Mouse (Mus musculus) lung, embryonic 16.5 days (tissue): ENCODE measurements around the gene Ms4a4b. TPM values are rescaled to one million over a fixed set of nuclear protein-coding genes. Genes with fewer than 3 reads are reported as not detected.

ENCODE experiments used
- ATAC-seq: fragments of 200-750 bp; cut with Nextera tagmentation; 2 replicates; pipeline ENCODE4 v1.8.0; 2017; ENCODE audit warnings: low read depth, mild to moderate bottlenecking, moderate library complexity
- H3K27ac ChIP-seq: fragments of 300-500 bp; sonication (generic); 2 replicates; pipeline ENCODE4 v1.5.1; 2014; ENCODE audit warnings: mild to moderate bottlenecking, control low read depth, low read length
- H3K27me3 ChIP-seq: fragments of 300-500 bp; sonication (generic); 2 replicates; pipeline ENCODE4 v1.6.1; 2014; ENCODE audit warnings: low read depth, low read length, mixed read lengths; ENCODE audit not compliant: control insufficient read depth, insufficient read depth
- H3K36me3 ChIP-seq: fragments of 300-500 bp; sonication (generic); 2 replicates; pipeline ENCODE4 v1.6.1; 2014; ENCODE audit warnings: low read length; ENCODE audit not compliant: control insufficient read depth, insufficient read depth
- H3K4me1 ChIP-seq: fragments of 300-500 bp; sonication (generic); replicated peaks from 2 replicates; pipeline ENCODE4 v1.6.1; 2014; ENCODE audit warnings: low read length, mixed read lengths; ENCODE audit not compliant: control insufficient read depth, insufficient read depth
- H3K4me2 ChIP-seq: fragments of 300-500 bp; sonication (generic); 2 replicates; pipeline ENCODE4 v1.6.1; 2014; ENCODE audit warnings: low read depth, low read length, control low read depth
- H3K4me3 ChIP-seq: fragments of 300-500 bp; sonication (generic); 2 replicates; pipeline ENCODE4 v1.5.1; 2014; ENCODE audit warnings: mild to moderate bottlenecking, low read length, control low read depth
- H3K9ac ChIP-seq: fragments of 300-500 bp; sonication (generic); 2 replicates; pipeline ENCODE4 v1.6.1; 2014; ENCODE audit warnings: low read length, control low read depth
- H3K9me3 ChIP-seq: fragments of 300-500 bp; sonication (generic); 2 replicates; pipeline ENCODE4 v1.6.1; 2016; ENCODE audit warnings: low read length; ENCODE audit not compliant: control insufficient read depth
- WGBS: fragments of 180-500 bp; shearing (Covaris S2); extraction: QIAGEN DNeasy Blood & Tissue Kit; methylation state at CpG from one replicate; pipeline ENCODE4 v1.1.7; 2014; 5-methylcytosine and 5-hydroxymethylcytosine counted together
- polyA plus RNA-seq: library from polyadenylated mRNA; unstranded; fragments of >200 nt; fragmentation: Nextera tagmentation; extraction: Ambion mirVana; gene quantifications from 2 replicates; pipeline ENCODE4 v1.2.1, GENCODE M21; 2015

Gene Ms4a4b
- polyA plus RNA-seq, 1 experiment from 2014 or later = 0.30 TPM

DNA sequence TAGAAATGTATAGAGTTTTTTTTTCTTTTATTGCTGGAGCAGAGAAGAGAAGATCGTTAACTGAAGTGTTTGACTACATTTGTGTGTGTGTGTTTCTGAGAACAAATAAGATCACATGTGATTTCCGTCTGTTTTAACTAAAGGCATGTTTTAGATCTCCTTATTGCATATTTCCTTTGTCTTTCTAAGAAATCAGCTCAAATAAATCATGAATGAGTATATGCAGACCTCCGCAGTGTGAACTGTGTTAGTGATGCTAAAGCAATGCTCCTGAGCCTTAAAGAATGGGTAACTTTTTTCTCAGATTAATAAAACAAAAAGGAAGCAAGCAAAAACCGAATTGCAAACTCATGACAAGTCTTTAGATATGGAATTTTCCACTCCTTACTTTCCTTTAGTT is 40.6 kb downstream of the Ms4a4b start:
- Histone ChIP-seq H3K27me3 (no peaks in the 10 kb centered on the region), H3K27ac (no peak overlapping the region), H3K4me3 (no peak overlapping the region), H3K36me3 (no peaks in the 10 kb centered on the region), H3K9me3 (no peaks in the 10 kb centered on the region), H3K4me2 (no peak overlapping the region), H3K4me1 (no peaks in the 10 kb centered on the region), H3K9ac (no peak overlapping the region)
- 61% methylated on average over 4 of the region's 4 CpGs for WGBS
- no peak for ATAC-seq

DNA sequence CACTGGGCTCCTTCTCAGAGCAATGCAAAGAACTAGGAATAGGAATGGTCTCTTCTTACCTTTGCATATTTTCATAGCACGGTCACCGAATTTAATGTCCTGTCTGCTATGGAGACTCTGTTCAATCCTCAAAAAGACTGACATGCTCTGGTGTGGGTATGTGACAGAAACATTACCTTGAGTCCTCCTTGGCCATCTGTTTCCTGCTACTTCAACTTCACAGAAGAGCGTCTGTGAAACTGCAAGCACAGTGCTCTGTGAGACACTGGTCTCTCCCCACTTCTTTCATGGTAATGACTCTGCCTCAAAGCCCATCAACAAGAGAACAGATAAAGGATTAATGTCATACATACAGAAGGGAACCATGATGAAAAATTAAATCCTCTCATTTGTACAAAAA is 41.0 kb downstream of the Ms4a4b start:
- 60% methylated on average over 3 of the region's 3 CpGs for WGBS
- no peak overlapping the region for H3K27ac ChIP-seq

GRCm38 (mm10) chr19:11485266-11485665 is 41.9 kb downstream of the Ms4a4b start:
- Histone ChIP-seq H3K36me3 (no peaks in the 10 kb centered on the region), H3K4me2 (no peak overlapping the region), H3K27me3 (no peaks in the 10 kb centered on the region), H3K9ac (no peak overlapping the region), H3K9me3 (no peaks in the 10 kb centered on the region), H3K4me1 (no peaks in the 10 kb centered on the region), H3K4me3 (no peak overlapping the region), H3K27ac (no peak overlapping the region)
- 74% methylated on average over 3 of the region's 3 CpGs for WGBS
- no peak for ATAC-seq

More for the DNA sequence above, 41.0 kb downstream of the Ms4a4b start:
- ATAC-seq = no peak
- Histone ChIP-seq H3K4me3 (no peak overlapping the region), H3K9ac (no peak overlapping the region), H3K9me3 (no peaks in the 10 kb centered on the region), H3K4me1 (no peaks in the 10 kb centered on the region), H3K4me2 (no peak overlapping the region), H3K36me3 (no peaks in the 10 kb centered on the region), H3K27me3 (no peaks in the 10 kb centered on the region)

DNA sequence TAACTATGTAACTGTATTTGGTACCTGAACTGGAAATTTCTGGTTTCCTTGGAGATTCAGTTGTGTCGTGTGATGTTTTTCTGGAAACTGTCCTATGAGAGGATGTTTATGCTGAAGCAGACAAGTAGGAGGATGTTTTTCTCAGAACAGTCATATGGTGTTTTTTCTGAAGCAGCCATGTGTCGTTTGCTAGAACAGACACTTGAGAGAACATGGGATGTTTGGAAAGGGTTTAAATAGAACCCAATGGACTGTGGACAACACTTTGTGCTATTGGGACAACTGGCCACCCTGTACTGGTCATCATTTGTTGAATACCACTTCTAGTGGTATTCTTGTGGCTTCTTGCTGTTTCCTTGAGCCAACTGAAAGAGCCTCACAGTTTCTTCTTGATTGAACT is 42.4 kb downstream of the Ms4a4b start, which contains the start of gene Gm8369:
Gene Gm8369, plus strand, starts transcription at position 193 of the 400 bp plus-strand sequence.
- ATAC-seq = no peak
- Histone ChIP-seq H3K27ac (no peak within 1 kb of the TSS), H3K4me3 (no peak within 1 kb of the TSS), H3K4me1 (no peaks in the 10 kb centered on the region), H3K27me3 (no peaks in the 10 kb centered on the region), H3K4me2 (no peak within 1 kb of the TSS), H3K9ac (no peak within 1 kb of the TSS), H3K36me3 (no peaks in the 10 kb centered on the region), H3K9me3 (no peaks in the 10 kb centered on the region)
- WGBS = 54% methylated on average over 2 of the region's 2 CpGs

DNA sequence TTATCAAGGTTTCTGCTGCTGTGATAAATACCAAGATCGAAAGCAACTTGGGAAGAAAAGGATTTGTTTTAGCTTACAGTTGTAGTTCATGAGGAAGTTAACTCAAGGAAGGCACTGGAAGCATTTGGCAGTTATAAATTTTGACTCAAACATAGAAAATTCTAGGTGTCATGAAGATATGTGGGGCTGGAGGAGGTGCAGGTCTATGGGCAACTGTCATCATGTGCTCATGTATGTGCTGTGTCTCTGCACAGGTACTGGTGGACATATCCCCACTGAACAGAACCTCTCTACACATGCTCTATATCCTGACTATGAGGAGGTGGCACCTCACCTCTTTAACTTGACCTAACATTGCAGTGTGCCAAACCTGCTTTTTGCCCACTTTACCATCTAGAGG is 43.2 kb downstream of the Ms4a4b start:
- Histone ChIP-seq H3K4me1 (no peaks in the 10 kb centered on the region), H3K9ac (no peak overlapping the region), H3K4me3 (no peak overlapping the region), H3K36me3 (no peaks in the 10 kb centered on the region), H3K9me3 (no peaks in the 10 kb centered on the region), H3K27me3 (no peaks in the 10 kb centered on the region), H3K27ac (no peak overlapping the region), H3K4me2 (no peak overlapping the region)
- WGBS = 84% methylated on average over 1 of the region's 1 CpGs
- no peak for ATAC-seq

DNA sequence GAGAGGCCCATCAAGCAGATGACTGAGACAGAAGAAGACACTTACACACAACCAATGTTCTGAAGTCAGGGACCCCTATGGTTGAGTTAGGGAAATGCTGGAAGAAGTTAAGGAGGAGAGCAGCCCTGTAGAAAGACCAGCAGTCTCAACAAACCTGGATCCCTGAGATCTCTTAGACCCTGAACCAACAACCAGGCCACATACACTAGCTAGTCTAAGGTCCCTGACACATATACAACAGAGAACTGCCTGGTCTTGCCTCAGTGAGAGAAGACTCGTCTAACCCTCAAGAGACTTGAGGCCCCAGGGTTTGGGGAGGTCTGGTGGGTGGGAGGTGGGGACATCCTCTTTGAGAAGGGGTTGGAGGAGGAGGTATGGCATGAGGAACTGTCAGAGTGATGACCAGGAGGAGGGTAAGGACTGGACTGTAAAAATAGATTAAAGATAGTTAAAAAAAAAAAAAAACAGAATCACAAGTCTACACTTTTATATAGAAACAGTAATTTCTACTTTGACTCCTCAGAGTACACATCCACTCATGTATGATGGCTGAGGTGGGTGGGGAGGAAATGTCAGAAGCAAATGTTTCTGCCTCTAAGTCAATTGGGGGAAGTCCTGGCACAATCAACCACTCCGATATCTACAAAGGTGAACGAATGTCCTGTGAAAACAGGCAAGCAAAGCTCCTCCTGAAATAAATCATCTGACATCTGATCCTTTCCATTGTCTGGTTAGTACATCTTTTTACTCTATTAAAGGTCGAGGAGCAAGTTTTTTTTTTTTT is 48.2 kb downstream of the Ms4a4b start:
- no peaks in the 10 kb centered on the region for H3K36me3 ChIP-seq
- no peak overlapping the region for H3K9ac ChIP-seq
- 57% methylated on average over 4 of the region's 4 CpGs for WGBS
- no peaks in the 10 kb centered on the region for H3K27me3 ChIP-seq
- no peak overlapping the region for H3K27ac ChIP-seq
- no peak overlapping the region for H3K4me3 ChIP-seq
- H3K9me3 ChIP-seq = no peaks in the 10 kb centered on the region
- no peaks in the 10 kb centered on the region for H3K4me1 ChIP-seq
- ATAC-seq = no peak
- H3K4me2 ChIP-seq = no peak overlapping the region

GRCm38 (mm10) chr19:11492671-11493070 is 49.3 kb downstream of the Ms4a4b start:
- no peaks in the 10 kb centered on the region for H3K27me3 ChIP-seq
- H3K27ac ChIP-seq = no peak overlapping the region
- no peak overlapping the region for H3K4me3 ChIP-seq
- H3K9ac ChIP-seq = no peak overlapping the region
- no peak overlapping the region for H3K4me2 ChIP-seq
- 76% methylated on average over 1 of the region's 1 CpGs for WGBS
- no peaks in the 10 kb centered on the region for H3K9me3 ChIP-seq
- H3K36me3 ChIP-seq = no peaks in the 10 kb centered on the region
- ATAC-seq = no peak
- no peaks in the 10 kb centered on the region for H3K4me1 ChIP-seq

GRCm38 (mm10) chr19:11494519-11494918 is 51.2 kb downstream of the Ms4a4b start:
- Histone ChIP-seq H3K4me2 (no peak overlapping the region), H3K9ac (no peak overlapping the region), H3K27me3 (no peaks in the 10 kb centered on the region), H3K4me1 (no peaks in the 10 kb centered on the region), H3K4me3 (no peak overlapping the region), H3K9me3 (no peaks in the 10 kb centered on the region), H3K36me3 (no peaks in the 10 kb centered on the region), H3K27ac (no peak overlapping the region)
- no peak for ATAC-seq
- 56% methylated on average over 3 of the region's 3 CpGs for WGBS

GRCm38 (mm10) chr19:11496361-11496760 is 53.0 kb downstream of the Ms4a4b start:
- H3K9ac ChIP-seq = no peak overlapping the region
- H3K27ac ChIP-seq = no peak overlapping the region
- H3K4me1 ChIP-seq = no peaks in the 10 kb centered on the region
- H3K4me3 ChIP-seq = no peak overlapping the region
- ATAC-seq = no peak
- no peaks in the 10 kb centered on the region for H3K27me3 ChIP-seq
- no peak overlapping the region for H3K4me2 ChIP-seq
- no peaks in the 10 kb centered on the region for H3K9me3 ChIP-seq
- H3K36me3 ChIP-seq = no peaks in the 10 kb centered on the region
- 77% methylated on average over 6 of the region's 6 CpGs for WGBS
